Mouse (Mus musculus): ENCODE measurements around the gene Doc2a. TPM values are rescaled to one million over a fixed set of nuclear protein-coding genes. Genes with fewer than 3 reads are reported as not detected.

Gene Doc2a
- total RNA-seq, 4 experiments from 2014 or later, result not detected

GRCm38 (mm10) chr7:126823202-126823711 lies 24.0 kb upstream of the Doc2a start:
- no peak for DNase-seq (ENCODE audit: low spot score in 2 of 2)

DNA sequence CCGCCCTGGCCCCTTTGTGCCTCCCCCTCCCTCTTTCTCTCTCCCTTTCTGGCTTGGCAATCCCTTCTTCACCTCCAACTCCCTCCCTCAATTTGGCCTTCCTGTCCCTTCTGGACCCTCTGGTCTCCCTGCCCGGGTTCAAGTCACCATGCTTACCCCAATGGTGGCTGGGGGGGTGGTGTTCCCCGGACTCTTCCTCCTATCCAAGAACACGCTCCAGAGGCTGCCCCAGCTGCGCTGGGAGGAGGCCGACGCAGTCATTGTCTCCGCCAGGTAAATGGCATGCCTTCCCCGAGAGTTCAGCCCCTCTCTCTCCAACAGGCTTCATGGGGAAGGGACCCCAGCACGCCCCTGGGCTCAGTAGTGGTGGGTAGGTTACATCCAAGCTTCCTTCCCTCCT lies 23.3 kb upstream of the Doc2a start:
- no peak for DNase-seq (ENCODE audit: low spot score in 2 of 2)

- DNase-seq (ENCODE audit: low spot score in 2 of 2), result no peak
These were observed 21.8 kb upstream of the Doc2a start for GRCm38 (mm10) chr7:126825403-126825802.

GRCm38 (mm10) chr7:126825952-126826351 lies 21.3 kb upstream of the Doc2a start:
- DNase-seq (ENCODE audit: low spot score in 2 of 2), result no peak

DNA sequence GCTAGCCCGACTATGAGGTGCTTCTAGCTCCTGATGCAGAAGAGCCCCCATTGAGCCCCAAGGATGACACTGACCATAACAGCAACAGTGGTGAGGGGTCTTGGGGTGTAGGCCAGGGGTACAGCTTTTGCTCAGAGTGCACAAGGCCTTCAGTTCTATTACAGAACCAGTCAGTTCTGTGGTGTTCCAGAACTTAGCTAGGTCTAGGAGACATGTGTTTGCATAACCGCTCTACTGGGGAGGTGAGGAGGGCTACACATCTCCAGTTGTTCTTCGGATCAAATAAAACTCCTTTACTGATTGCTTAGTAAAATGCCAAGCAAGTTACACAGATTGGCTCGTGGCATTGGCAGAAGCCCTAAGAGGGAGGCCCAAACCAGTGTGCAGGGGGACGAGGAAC lies 15.7 kb upstream of the Doc2a start, which contains the start of gene 4930451I11Rik:
Gene 4930451I11Rik (minus strand): TSS at position 101 of the 400 bp plus-strand sequence.
- no peak for DNase-seq (ENCODE audit: low spot score in 2 of 2)

- peak; percentile 50 to 58 for DNase-seq (ENCODE audit: low spot score in 2 of 2)
These were observed 15.1 kb upstream of the Doc2a start for GRCm38 (mm10) chr7:126832036-126832598.

- no peak for DNase-seq (ENCODE audit: low spot score in 2 of 2)
These were observed 13.9 kb upstream of the Doc2a start for GRCm38 (mm10) chr7:126833294-126833693.

GRCm38 (mm10) chr7:126843276-126843675 lies 3.9 kb upstream of the Doc2a start:
- no peak for DNase-seq (ENCODE audit: low spot score in 2 of 2)

GRCm38 (mm10) chr7:126845516-126845915 lies 1.7 kb upstream of the Doc2a start:
- DNase-seq (ENCODE audit: low spot score in 2 of 2), result no peak

- no peak for DNase-seq (ENCODE audit: low spot score in 2 of 2)
These were observed 494 bp downstream of the Doc2a start for GRCm38 (mm10) chr7:126847421-126848398.

- no peak for DNase-seq (ENCODE audit: low spot score in 2 of 2)
These were observed 1.6 kb downstream of the Doc2a start for GRCm38 (mm10) chr7:126848794-126849193.

- no peak for DNase-seq (ENCODE audit: low spot score in 2 of 2)
These were observed 2.9 kb downstream of the Doc2a start for GRCm38 (mm10) chr7:126850161-126850560.

GRCm38 (mm10) chr7:126851192-126851591 lies 4.0 kb downstream of the Doc2a start:
- no peak for DNase-seq (ENCODE audit: low spot score in 2 of 2)

- DNase-seq (ENCODE audit: low spot score in 2 of 2), result no peak
These were observed 6.2 kb downstream of the Doc2a start for GRCm38 (mm10) chr7:126853454-126853853.

GRCm38 (mm10) chr7:126855641-126856040 lies 8.4 kb downstream of the Doc2a start:
- DNase-seq (ENCODE audit: low spot score in 2 of 2), result no peak

GRCm38 (mm10) chr7:126856741-126857420 lies 9.7 kb downstream of the Doc2a start:
- DNase-seq (ENCODE audit: low spot score in 2 of 2), result no peak

- DNase-seq (ENCODE audit: low spot score in 2 of 2), result no peak
These were observed 13.8 kb downstream of the Doc2a start for GRCm38 (mm10) chr7:126860987-126861386.

DNA sequence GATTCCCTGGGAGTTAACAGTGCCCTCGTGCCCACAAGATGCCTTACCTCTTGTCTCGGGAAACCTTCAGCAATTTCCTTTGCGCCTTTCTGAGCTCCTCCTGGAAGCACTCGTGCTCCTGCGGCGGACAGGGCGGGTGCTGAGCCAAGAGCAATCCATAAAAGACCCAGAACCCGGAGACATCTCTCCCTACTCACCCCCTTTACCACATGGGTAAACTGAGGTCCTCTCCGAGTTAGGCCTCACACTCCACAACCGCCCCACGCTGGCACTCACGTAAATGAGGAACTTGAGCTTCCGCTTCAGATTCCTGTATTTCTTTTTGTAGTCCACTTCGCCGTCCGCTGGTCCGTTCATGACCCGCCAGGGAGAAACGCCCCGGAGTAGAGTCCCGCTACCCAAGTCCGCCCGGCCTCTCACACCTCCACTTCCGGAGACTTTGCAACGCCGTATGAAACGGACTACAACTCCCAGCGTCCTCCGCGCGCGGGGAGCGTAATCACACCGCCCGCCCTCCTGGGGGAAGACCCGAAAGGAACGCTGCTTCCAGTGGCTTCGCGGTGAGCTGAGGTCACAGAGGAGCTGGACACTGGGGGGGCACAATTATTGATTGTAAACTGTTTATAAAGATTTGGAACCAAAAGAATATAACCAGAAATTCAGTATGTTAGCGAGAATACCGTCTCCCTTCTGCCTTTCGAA lies 14.4 kb downstream of the Doc2a start, which contains the start of gene Hirip3:
Gene Hirip3 (plus strand): TSS at position 544 of the 702 bp plus-strand sequence.
- DNase-seq (ENCODE audit: low spot score in 2 of 2), result peak; percentile 89 to 92

GRCm38 (mm10) chr7:126862147-126862784 lies 15.1 kb downstream of the Doc2a start, which contains the start of gene Ino80e:
TSS of gene Ino80e (minus strand) at chr7:126862377.
- DNase-seq (ENCODE audit: low spot score in 2 of 2), result peak; percentile 85 to 91

DNA sequence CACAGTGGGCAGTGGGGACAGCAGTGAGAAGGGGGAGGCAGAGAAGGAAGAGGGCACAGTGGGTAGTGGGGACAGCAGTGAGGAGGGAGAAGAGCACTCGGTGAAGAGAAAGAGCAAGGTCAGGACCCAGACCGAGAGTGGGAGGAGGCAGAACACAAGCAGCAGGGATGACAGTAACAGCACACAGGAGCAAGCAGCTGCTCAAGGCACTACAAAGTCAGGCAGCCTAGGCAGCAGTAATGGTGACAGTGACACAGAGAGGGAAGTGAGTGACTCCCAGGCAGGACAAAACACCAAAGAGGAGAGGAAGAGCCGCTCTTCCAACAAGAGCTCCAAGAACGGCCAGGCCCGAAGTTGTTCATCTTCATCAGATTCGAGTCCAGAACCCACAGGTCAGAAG lies 16.6 kb downstream of the Doc2a start:
- DNase-seq (ENCODE audit: low spot score in 2 of 2), result no peak
